Mouse (Mus musculus): Measurements from ENCODE around the gene Ect2l. TPM values are rescaled to one million over a fixed set of nuclear protein-coding genes. Genes with fewer than 3 reads are reported as not detected.

Gene Ect2l
- polyA plus RNA-seq, 2 experiments: 1.0 to 1.5 TPM

DNA sequence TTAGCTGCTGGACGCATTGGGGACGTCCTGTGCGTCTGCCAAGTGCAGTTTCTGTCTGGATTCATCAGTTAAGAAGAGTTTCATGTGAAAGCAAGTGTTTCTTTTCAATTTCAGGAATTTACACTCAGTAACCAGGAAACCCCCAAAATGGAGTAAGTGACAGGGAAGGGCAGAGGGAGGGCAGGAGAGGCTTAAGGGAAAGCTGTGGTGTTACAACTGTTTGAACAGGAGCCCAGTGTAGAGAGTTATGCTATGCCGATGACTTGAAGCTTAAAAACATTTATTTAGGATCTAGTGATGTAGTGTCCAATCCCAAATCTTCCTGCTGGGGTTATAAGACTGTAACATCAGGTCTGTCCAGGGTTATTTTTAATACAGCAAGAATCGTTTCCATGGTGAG, 3.4 kb upstream of the Ect2l start:
- H3K4me3 ChIP-seq (replicated peaks; ENCODE audit: low read length): no peak overlapping the region
- 0 out of 2 replicates have a peak, but pooled peaks have one; percentile 23 for ATAC-seq (ENCODE audit: low FRiP score, low read depth)
- WGBS: 80% methylated on average over 5 of the region's 5 CpGs

DNA sequence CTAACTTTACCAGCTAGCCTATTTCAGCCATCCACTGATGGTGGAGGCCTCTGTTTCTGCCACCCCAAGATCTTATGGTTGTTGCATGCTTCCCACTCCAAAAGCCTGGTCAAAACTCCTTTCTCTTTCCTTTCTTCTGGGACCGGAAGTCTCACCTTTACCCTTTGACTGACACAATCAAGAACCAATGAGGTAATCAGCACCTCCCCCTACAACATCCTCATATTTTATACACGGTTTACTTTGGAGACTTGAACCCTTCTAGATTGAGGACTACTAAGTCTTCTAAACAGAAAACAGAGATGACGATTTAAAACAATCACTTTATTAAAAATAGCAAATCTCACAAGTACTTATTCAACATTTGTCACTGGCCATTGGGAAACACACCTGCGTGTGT, 2.7 kb upstream of the Ect2l start:
- no peaks in the 10 kb centered on the region for H3K9me3 ChIP-seq (ENCODE audit: control insufficient read depth, low read length)
- DNase-seq (ENCODE audit: low spot score) (no peak), ATAC-seq (ENCODE audit: low FRiP score, low read depth) (no peak)
- WGBS: 78% methylated on average over 4 of the region's 4 CpGs
- no peaks in the 10 kb centered on the region for H3K36me3 ChIP-seq (ENCODE audit: control insufficient read depth, insufficient read depth, low read length)
- H3K27ac ChIP-seq (replicated peaks; ENCODE audit: low read depth, low read length): no peak overlapping the region
- H3K4me3 ChIP-seq (replicated peaks; ENCODE audit: low read length): no peak overlapping the region
- H3K4me1 ChIP-seq (ENCODE audit: control insufficient read depth, insufficient read depth, low read length): peaks cover 4% of the 10 kb centered on the region; the same call in 1 of the 2 replicates
- no peak overlapping the region for H3K9ac ChIP-seq (ENCODE audit: low read depth, low read length, severe bottlenecking)
- no peak overlapping the region for H3K4me2 ChIP-seq (replicated peaks; ENCODE audit: low read depth, low read length, severe bottlenecking)
- H3K27me3 ChIP-seq (ENCODE audit: control insufficient read depth, insufficient read depth, low read length): no peaks in the 10 kb centered on the region
- TF ChIP-seq POLR2A (IDR thresholded peaks at IDR 0.05; ENCODE audit: borderline replicate concordance, extremely low read depth, insufficient read depth, insufficient read length): no peak

More for the DNA sequence above, 3.4 kb upstream of the Ect2l start:
- H3K9me3 ChIP-seq (ENCODE audit: control insufficient read depth, low read length): no peaks in the 10 kb centered on the region
- H3K36me3 ChIP-seq (ENCODE audit: control insufficient read depth, insufficient read depth, low read length): no peaks in the 10 kb centered on the region
- no peak for DNase-seq (ENCODE audit: low spot score)
- TF ChIP-seq POLR2A (IDR thresholded peaks at IDR 0.05; ENCODE audit: borderline replicate concordance, extremely low read depth, insufficient read depth, insufficient read length): no peak
- H3K27me3 ChIP-seq (ENCODE audit: control insufficient read depth, insufficient read depth, low read length): no peaks in the 10 kb centered on the region
- peaks cover 4% of the 10 kb centered on the region; the same call in 1 of the 2 replicates for H3K4me1 ChIP-seq (ENCODE audit: control insufficient read depth, insufficient read depth, low read length)
- H3K9ac ChIP-seq (ENCODE audit: low read depth, low read length, severe bottlenecking): no peak overlapping the region
- H3K4me2 ChIP-seq (replicated peaks; ENCODE audit: low read depth, low read length, severe bottlenecking): no peak overlapping the region
- no peak overlapping the region for H3K27ac ChIP-seq (replicated peaks; ENCODE audit: low read depth, low read length)

DNA sequence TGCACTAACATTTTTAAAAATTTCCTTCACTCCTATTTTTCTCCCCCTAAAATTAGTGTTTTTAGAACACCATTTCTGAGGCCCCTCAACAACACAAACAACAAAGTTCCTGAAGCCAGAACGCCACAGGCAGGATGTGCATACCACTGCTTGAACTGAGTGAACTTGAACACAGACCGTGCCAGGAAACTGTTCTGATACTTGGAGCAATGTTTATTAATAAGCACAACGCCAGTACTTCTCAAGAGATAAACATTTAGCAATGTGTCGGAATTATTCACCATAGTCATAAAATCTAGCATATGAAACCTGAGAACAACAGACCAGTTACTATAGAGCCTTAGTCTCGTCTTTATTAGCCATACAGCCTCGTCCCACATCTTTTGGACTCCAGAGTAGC, 571 bp downstream of the Ect2l start:
- no peak overlapping the region for H3K9ac ChIP-seq (ENCODE audit: low read depth, low read length, severe bottlenecking)
- H3K27ac ChIP-seq (replicated peaks; ENCODE audit: low read depth, low read length): no peak overlapping the region
- no peaks in the 10 kb centered on the region for H3K36me3 ChIP-seq (ENCODE audit: control insufficient read depth, insufficient read depth, low read length)
- H3K4me3 ChIP-seq (replicated peaks; ENCODE audit: low read length): no peak overlapping the region
- H3K4me2 ChIP-seq (replicated peaks; ENCODE audit: low read depth, low read length, severe bottlenecking): no peak overlapping the region
- no peaks in the 10 kb centered on the region for H3K27me3 ChIP-seq (ENCODE audit: control insufficient read depth, insufficient read depth, low read length)
- WGBS: 55% methylated on average over 6 of the region's 6 CpGs
- no peak for DNase-seq (ENCODE audit: low spot score)
- no peaks in the 10 kb centered on the region for H3K9me3 ChIP-seq (ENCODE audit: control insufficient read depth, low read length)
- peaks cover 4% of the 10 kb centered on the region; the same call in 1 of the 2 replicates for H3K4me1 ChIP-seq (ENCODE audit: control insufficient read depth, insufficient read depth, low read length)
- ATAC-seq (ENCODE audit: low FRiP score, low read depth): no peak
- no peak for TF ChIP-seq POLR2A (IDR thresholded peaks at IDR 0.05; ENCODE audit: borderline replicate concordance, extremely low read depth, insufficient read depth, insufficient read length)

DNA sequence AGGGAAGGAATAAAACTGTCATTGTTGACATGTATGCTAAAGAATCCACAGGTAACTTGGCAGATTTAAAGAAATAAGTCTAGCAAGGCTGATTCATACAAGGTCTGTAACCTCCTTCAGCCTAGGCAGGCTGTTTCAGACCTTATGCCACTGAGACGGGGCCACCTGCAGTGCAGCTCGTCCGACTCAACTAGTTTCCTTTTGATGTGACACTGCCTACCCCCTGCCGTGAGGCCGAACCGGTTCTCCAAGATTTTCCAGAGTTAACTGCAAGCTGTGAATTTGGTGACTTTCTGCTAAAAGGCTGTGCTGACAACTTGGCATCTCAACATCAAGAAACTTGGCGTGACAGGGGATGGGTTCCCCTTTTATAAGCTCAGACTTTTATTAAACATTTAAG, 6.6 kb downstream of the Ect2l start:
- Histone ChIP-seq H3K9ac (ENCODE audit: low read depth, low read length, severe bottlenecking) (no peak overlapping the region), H3K4me3 (replicated peaks; ENCODE audit: low read length) (no peak overlapping the region), H3K27ac (replicated peaks; ENCODE audit: low read depth, low read length) (no peak overlapping the region), H3K4me2 (replicated peaks; ENCODE audit: low read depth, low read length, severe bottlenecking) (no peak overlapping the region), H3K4me1 (ENCODE audit: control insufficient read depth, insufficient read depth, low read length) (no peaks in the 10 kb centered on the region), H3K36me3 (ENCODE audit: control insufficient read depth, insufficient read depth, low read length) (no peaks in the 10 kb centered on the region), H3K9me3 (ENCODE audit: control insufficient read depth, low read length) (no peaks in the 10 kb centered on the region), H3K27me3 (ENCODE audit: control insufficient read depth, insufficient read depth, low read length) (no peaks in the 10 kb centered on the region)
- no peak for TF ChIP-seq POLR2A (IDR thresholded peaks at IDR 0.05; ENCODE audit: borderline replicate concordance, extremely low read depth, insufficient read depth, insufficient read length)
- 8% methylated on average over 7 of the region's 7 CpGs for WGBS
- DNase-seq (ENCODE audit: low spot score) (no peak), ATAC-seq (ENCODE audit: low FRiP score, low read depth) (no peak)

DNA sequence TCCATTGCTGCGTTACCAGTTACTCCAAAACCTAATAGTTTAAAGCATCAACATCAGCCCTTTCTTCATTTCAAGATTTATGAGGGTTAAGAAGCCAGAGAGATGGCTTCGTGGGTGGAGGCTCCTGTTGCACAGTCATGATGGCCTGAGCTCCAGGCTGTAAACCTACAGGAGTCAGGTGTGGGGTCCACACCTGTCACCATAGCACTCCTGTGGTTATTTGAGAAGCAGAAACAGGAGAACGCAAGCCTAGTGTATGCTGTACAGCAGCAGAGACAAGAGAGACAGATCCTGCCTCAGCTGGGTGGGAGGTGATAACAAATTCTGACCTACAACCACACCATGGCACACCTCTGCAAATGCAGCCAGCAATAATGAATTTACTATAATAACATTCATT, 8.3 kb downstream of the Ect2l start:
- no peak for ATAC-seq (ENCODE audit: low FRiP score, low read depth)
- H3K27me3 ChIP-seq (ENCODE audit: control insufficient read depth, insufficient read depth, low read length): no peaks in the 10 kb centered on the region

DNA sequence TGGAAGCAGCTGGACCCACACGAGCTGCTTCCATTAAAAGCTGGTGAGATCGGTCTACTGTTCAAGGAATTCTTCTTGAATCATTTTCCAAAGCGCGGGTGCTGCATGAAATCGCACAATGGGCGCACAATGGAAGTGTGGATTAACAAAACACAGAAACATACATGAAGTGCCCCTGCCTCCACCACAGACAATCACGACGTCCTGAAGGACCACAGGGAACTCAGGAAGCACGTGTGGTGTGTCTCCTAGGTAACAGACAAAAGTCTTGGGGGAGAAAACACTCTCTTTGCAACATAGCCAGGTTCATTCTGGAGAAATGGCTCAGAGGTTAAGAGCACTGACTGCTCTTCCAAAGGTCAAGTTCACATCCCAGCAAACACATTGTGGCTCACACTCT, 10.0 kb downstream of the Ect2l start:
- no peak for DNase-seq (ENCODE audit: low spot score)

More for the DNA sequence above, 8.3 kb downstream of the Ect2l start:
- Histone ChIP-seq H3K4me1 (ENCODE audit: control insufficient read depth, insufficient read depth, low read length) (no peaks in the 10 kb centered on the region), H3K4me2 (replicated peaks; ENCODE audit: low read depth, low read length, severe bottlenecking) (no peak overlapping the region), H3K27ac (replicated peaks; ENCODE audit: low read depth, low read length) (no peak overlapping the region), H3K9ac (ENCODE audit: low read depth, low read length, severe bottlenecking) (no peak overlapping the region), H3K36me3 (ENCODE audit: control insufficient read depth, insufficient read depth, low read length) (no peaks in the 10 kb centered on the region), H3K4me3 (replicated peaks; ENCODE audit: low read length) (no peak overlapping the region), H3K9me3 (ENCODE audit: control insufficient read depth, low read length) (no peaks in the 10 kb centered on the region)
- no peak for TF ChIP-seq POLR2A (IDR thresholded peaks at IDR 0.05; ENCODE audit: borderline replicate concordance, extremely low read depth, insufficient read depth, insufficient read length)
- WGBS: 57% methylated on average over 3 of the region's 3 CpGs
- DNase-seq (ENCODE audit: low spot score): no peak

More for the DNA sequence above, 10.0 kb downstream of the Ect2l start:
- no peak for TF ChIP-seq POLR2A (IDR thresholded peaks at IDR 0.05; ENCODE audit: borderline replicate concordance, extremely low read depth, insufficient read depth, insufficient read length)
- no peaks in the 10 kb centered on the region for H3K27me3 ChIP-seq (ENCODE audit: control insufficient read depth, insufficient read depth, low read length)
- no peaks in the 10 kb centered on the region for H3K9me3 ChIP-seq (ENCODE audit: control insufficient read depth, low read length)
- H3K4me3 ChIP-seq (replicated peaks; ENCODE audit: low read length): no peak overlapping the region
- no peak overlapping the region for H3K4me2 ChIP-seq (replicated peaks; ENCODE audit: low read depth, low read length, severe bottlenecking)
- H3K27ac ChIP-seq (replicated peaks; ENCODE audit: low read depth, low read length): no peak overlapping the region
- H3K4me1 ChIP-seq (ENCODE audit: control insufficient read depth, insufficient read depth, low read length): no peaks in the 10 kb centered on the region
- no peaks in the 10 kb centered on the region for H3K36me3 ChIP-seq (ENCODE audit: control insufficient read depth, insufficient read depth, low read length)
- no peak for ATAC-seq (ENCODE audit: low FRiP score, low read depth)
- no peak overlapping the region for H3K9ac ChIP-seq (ENCODE audit: low read depth, low read length, severe bottlenecking)
- 78% methylated on average over 9 of the region's 9 CpGs for WGBS
